Mouse (Mus musculus) spleen, adult 2 months (tissue): Measurements from ENCODE around the gene Fam131a. TPM values are rescaled to one million over a fixed set of nuclear protein-coding genes. Genes with fewer than 3 reads are reported as not detected.

Experiments
- DNase-seq, 2 experiments: peaks; one replicate each; pipeline versions ENCODE4 v3.0.0 to v3.0.0-alpha.2; 2012 to 2021; ENCODE audit warnings: low spot score in 2 of 2, low read depth in 1 of 2
- H3K27ac ChIP-seq: fragments of 200-500 bp; 2 replicates; pipeline ENCODE4 v1.5.1; 2012; ENCODE audit warnings: low read length, inconsistent platforms; ENCODE audit not compliant: insufficient read depth
- H3K27me3 ChIP-seq: fragments of 200-500 bp; 2 replicates; pipeline ENCODE4 v1.6.1; 2012; ENCODE audit warnings: mild to moderate bottlenecking, moderate library complexity, low read length, inconsistent platforms; ENCODE audit not compliant: control insufficient read depth, insufficient read depth
- H3K36me3 ChIP-seq: fragments of 200-500 bp; 2 replicates; pipeline ENCODE4 v1.6.1; 2012; ENCODE audit warnings: mild to moderate bottlenecking, low read length, inconsistent platforms; ENCODE audit not compliant: control insufficient read depth, insufficient read depth
- H3K4me1 ChIP-seq: fragments of 200-500 bp; 2 replicates; pipeline ENCODE4 v1.6.1; 2011; ENCODE audit warnings: inconsistent platforms; ENCODE audit not compliant: control insufficient read depth, insufficient read depth, insufficient read length
- H3K4me3 ChIP-seq: fragments of 200-500 bp; 2 replicates; pipeline ENCODE4 v1.5.1; 2011; ENCODE audit warnings: mild to moderate bottlenecking, inconsistent platforms; ENCODE audit not compliant: insufficient read depth, insufficient read length; ENCODE audit errors: extremely low read depth
- CTCF ChIP-seq: fragments of 200-500 bp; IDR thresholded peaks from 2 replicates; pipeline ENCODE4 v1.5.1; 2011; ENCODE audit warnings: mild to moderate bottlenecking, inconsistent platforms; ENCODE audit not compliant: insufficient read depth, insufficient read length, insufficient replicate concordance; ENCODE audit errors: extremely low read depth
- POLR2A ChIP-seq: fragments of 200-500 bp; IDR thresholded peaks from 2 replicates; pipeline ENCODE4 v1.6.1; 2011; ENCODE audit warnings: low read depth, low read length, inconsistent platforms
- WGBS: fragments of 180-500 bp; shearing (Covaris S2); methylation state at CpG from one replicate; pipeline ENCODE4 v1.1.7; 2018; 5-methylcytosine and 5-hydroxymethylcytosine counted together
- polyA plus RNA-seq: library from polyadenylated mRNA; depleted of rRNA; stranded (reverse); fragments of >200 nt; gene quantifications from 2 replicates; pipeline ENCODE4 v1.2.3, GENCODE M21; 2012

The Fam131a gene
- polyA plus RNA-seq, 1 experiment, result 5.9 TPM

- Histone ChIP-seq H3K4me1 (peaks cover 4% of the 10 kb centered on the region; the same call in 1 of the 2 replicates), H3K27me3 (no peaks in the 10 kb centered on the region), H3K27ac (no peak overlapping the region), H3K4me3 (no peak overlapping the region), H3K36me3 (peaks cover 2% of the 10 kb centered on the region)
- no peak for DNase-seq
- WGBS, result 92% methylated on average over 4 of the region's 4 CpGs
- no peak for TF ChIP-seq CTCF
- no peak for TF ChIP-seq POLR2A
Observed at GRCm38 (mm10) chr16:20723247-20723646, 30.2 kb downstream of the Fam131a start.

- Histone ChIP-seq H3K36me3 (peaks cover 2% of the 10 kb centered on the region), H3K27me3 (no peaks in the 10 kb centered on the region), H3K4me3 (no peak overlapping the region), H3K27ac (no peak overlapping the region), H3K4me1 (no peaks in the 10 kb centered on the region)
- WGBS, result 38% methylated on average over 5 of the region's 5 CpGs
- no peak for DNase-seq
- TF ChIP-seq POLR2A (no peak), CTCF (peak; percentile 37; the same call in 1 of the 2 replicates)
Observed at GRCm38 (mm10) chr16:20724338-20724748, 31.3 kb downstream of the Fam131a start.

DNA sequence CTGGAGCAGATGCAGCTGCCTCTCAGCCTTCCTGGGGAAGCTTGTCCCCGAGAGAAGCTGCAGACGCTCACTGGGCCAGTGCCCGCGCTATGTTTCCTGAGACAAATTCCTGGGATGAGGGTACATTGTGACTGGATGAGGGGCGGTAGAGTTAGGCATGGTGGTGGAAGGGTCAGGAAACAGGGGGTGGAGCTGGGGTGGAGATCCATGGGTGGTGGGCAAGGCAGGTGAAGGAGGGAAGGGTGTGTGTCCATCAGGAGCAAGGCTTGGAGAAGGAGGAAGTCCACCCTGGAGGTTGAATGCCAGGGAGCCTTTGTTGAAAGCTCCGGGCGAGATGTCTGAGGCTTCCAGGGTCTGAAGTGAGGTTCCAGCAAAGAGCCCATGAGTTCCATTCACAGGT, 32.3 kb downstream of the Fam131a start:
- peaks cover 2% of the 10 kb centered on the region for H3K36me3 ChIP-seq
- 88% methylated on average over 7 of the region's 7 CpGs for WGBS
- H3K4me3 ChIP-seq, result no peak overlapping the region
- no peak for TF ChIP-seq CTCF
- DNase-seq, result no peak
- no peaks in the 10 kb centered on the region for H3K4me1 ChIP-seq
- H3K27ac ChIP-seq, result no peak overlapping the region
- H3K27me3 ChIP-seq, result no peaks in the 10 kb centered on the region

DNA sequence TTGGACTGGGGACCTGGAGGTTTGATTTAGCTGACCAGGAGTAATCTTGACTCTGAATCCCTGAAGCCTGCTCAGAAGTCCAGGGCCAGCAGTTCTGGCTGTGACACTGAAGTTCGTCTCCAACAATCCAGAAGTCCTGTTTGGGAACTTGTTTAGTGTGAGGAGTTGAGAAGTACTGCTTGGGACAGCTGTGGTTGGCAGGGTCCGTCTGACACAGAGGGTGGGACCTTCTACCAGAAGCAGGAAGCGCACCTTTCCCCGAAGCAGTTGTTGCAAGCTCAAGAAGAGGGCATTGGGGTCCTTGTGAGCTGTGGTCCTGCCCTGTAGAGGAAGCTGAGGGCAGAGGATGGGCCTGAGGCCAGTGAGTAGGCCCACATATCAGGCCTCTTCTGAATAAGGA, 32.7 kb downstream of the Fam131a start:
- Histone ChIP-seq H3K36me3 (no peaks in the 10 kb centered on the region; the same call in 1 of the 2 replicates), H3K27ac (no peak overlapping the region), H3K4me3 (no peak overlapping the region), H3K4me1 (no peaks in the 10 kb centered on the region), H3K27me3 (no peaks in the 10 kb centered on the region; the same call in 1 of the 2 replicates)
- no peak for TF ChIP-seq POLR2A
- TF ChIP-seq CTCF, result no peak
- no peak for DNase-seq
- WGBS, result 67% methylated on average over 4 of the region's 4 CpGs

GRCm38 (mm10) chr16:20726384-20726783, 33.3 kb downstream of the Fam131a start:
- Histone ChIP-seq H3K4me3 (no peak overlapping the region), H3K27me3 (no peaks in the 10 kb centered on the region; the same call in 1 of the 2 replicates), H3K27ac (no peak overlapping the region), H3K4me1 (no peaks in the 10 kb centered on the region), H3K36me3 (no peaks in the 10 kb centered on the region; the same call in 1 of the 2 replicates)
- TF ChIP-seq POLR2A (no peak), CTCF (no peak)
- 64% methylated on average over 1 of the region's 1 CpGs for WGBS
- DNase-seq, result no peak

GRCm38 (mm10) chr16:20730293-20730711, 37.3 kb downstream of the Fam131a start:
- TF ChIP-seq POLR2A (no peak), CTCF (no peak)
- peaks cover 20% of the 10 kb centered on the region for H3K27me3 ChIP-seq

DNA sequence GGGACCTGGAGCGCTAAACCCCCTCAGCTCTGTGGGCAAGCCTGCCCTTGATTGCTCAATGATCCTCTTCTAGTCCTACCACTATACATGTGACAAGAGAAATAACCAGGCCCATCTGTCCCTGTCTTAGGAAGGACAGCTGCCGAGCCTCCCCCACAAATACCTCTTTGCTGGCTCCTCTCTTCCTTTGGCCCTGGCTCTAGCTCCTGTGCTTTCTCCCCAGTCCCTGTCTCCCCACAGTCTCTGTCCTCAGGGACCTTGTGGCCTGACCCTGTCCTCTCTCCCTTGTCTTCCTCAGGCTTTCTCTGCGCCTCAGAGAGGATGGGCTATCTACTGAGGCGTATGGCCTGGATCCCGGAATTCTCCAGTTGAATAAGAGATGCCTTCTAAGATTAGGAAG, 38.6 kb downstream of the Fam131a start:
- DNase-seq, result no peak
- H3K27me3 ChIP-seq, result peaks cover 21% of the 10 kb centered on the region
- no peak overlapping the region for H3K4me3 ChIP-seq
- no peaks in the 10 kb centered on the region for H3K36me3 ChIP-seq
- no peak for TF ChIP-seq POLR2A
- no peak for TF ChIP-seq CTCF
- 78% methylated on average over 5 of the region's 5 CpGs for WGBS
- no peak overlapping the region for H3K27ac ChIP-seq
- no peaks in the 10 kb centered on the region; the same call in 1 of the 2 replicates for H3K4me1 ChIP-seq

More at GRCm38 (mm10) chr16:20730293-20730711, 37.3 kb downstream of the Fam131a start:
- no peak overlapping the region for H3K27ac ChIP-seq
- H3K36me3 ChIP-seq, result no peaks in the 10 kb centered on the region
- DNase-seq, result no peak
- no peak overlapping the region for H3K4me3 ChIP-seq
- WGBS, result 45% methylated on average over 5 of the region's 5 CpGs
- no peaks in the 10 kb centered on the region; the same call in 1 of the 2 replicates for H3K4me1 ChIP-seq

DNA sequence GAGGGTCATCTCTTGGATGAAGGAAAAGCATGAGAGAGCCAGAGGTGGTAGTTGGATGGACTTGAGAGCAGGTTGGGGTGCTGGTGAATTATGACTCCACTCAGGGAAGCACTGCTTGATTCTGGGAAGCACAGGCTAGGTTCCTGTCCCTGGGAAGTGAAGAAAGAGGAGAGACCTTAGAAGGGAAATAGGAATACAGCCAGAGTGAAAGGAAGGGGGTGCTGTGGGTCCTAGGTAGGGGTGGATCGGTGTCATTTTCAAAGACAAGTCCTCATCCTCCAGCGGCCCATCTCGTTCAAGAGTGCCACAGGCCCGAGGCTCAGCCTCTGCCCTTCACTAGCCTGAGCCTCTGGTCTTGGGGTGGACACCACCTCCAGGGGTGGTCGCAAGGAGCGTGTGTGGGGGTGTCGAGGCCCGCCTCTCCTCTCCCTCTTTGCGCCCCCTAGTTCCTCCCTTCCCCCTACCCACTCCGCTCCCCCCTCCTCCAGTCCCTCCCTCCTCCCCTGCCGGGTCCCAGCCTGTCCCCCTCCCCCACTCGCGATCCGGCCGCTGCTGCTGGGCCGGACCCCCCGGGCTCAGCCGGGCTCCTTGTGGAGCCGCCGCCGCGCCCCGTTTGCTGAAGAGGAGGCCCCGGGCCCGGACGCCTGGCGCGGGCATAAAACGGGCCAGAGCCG, 39.3 kb downstream of the Fam131a start:
- TF ChIP-seq CTCF (no peak), POLR2A (no peak)
- Histone ChIP-seq H3K4me1 (no peaks in the 10 kb centered on the region; the same call in 1 of the 2 replicates), H3K36me3 (no peaks in the 10 kb centered on the region), H3K4me3 (peak overlapping the region; percentile 35; the same call in 1 of the 2 replicates), H3K27ac (no peak overlapping the region), H3K27me3 (peaks cover 21% of the 10 kb centered on the region)
- WGBS, result 7% methylated on average over 11 of the region's 30 CpGs
- no peak for DNase-seq
